Mouse (Mus musculus) MEL (cell line): ENCODE results near the gene Bmpr1b.

Experiments
- CTCF ChIP-seq, 3 experiments: IDR thresholded peaks in 2 of 3; conservative IDR thresholded peaks in 1 of 3; 2 replicates each; pipeline ENCODE4 v1.5.1; 2011 to 2012; ENCODE audit warnings: low read length in 3 of 3, low read depth in 2 of 3, mild to moderate bottlenecking in 2 of 3, improper control_type of control experiment in 1 of 3, inconsistent platforms in 1 of 3, mixed read lengths in 1 of 3, moderate library complexity in 1 of 3; ENCODE audit not compliant: control insufficient read depth in 1 of 3, insufficient read depth in 1 of 3, poor library complexity in 1 of 3, severe bottlenecking in 1 of 3
- E2F4 ChIP-seq: IDR thresholded peaks from 2 replicates; pipeline ENCODE4 v1.6.1; 2011; ENCODE audit warnings: low read depth, low read length, improper control_type of control experiment, borderline replicate concordance
- POLR2A ChIP-seq, 2 experiments: IDR thresholded peaks; 2 replicates each; pipeline ENCODE4 v1.6.1; 2011 to 2012; ENCODE audit warnings: low read length in 2 of 2, mild to moderate bottlenecking in 2 of 2, control low read depth in 1 of 2, improper control_type of control experiment in 1 of 2, low read depth in 1 of 2, moderate library complexity in 1 of 2; ENCODE audit not compliant: control insufficient read depth in 1 of 2, insufficient read depth in 1 of 2, poor library complexity in 1 of 2

DNA sequence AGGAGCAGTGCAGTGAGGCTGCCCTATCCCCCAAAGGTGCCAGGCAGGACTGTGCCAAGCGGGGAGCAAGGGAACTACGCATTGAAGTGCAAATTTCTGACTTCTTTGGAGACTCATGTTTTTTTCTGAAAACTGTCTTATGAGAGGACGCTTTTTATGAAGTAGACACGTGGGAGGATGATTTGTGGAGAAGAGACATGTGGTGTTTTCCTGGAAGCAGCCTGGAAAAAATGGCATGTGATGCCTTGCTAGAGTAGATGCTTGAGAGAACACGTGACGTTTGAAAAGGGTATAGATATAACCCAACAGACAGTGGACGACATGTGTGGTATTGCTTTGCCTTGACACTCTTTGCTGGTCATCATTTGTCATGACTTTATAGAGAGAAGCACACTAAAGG lies 319.1 kb downstream of the Bmpr1b start:
- no peak for TF ChIP-seq POLR2A (IDR thresholded peaks at IDR 0.05; ENCODE audit: control insufficient read depth in 1 of 2, insufficient read depth in 1 of 2, low read depth in 1 of 2, low read length in 2 of 2, poor library complexity in 1 of 2)
- TF ChIP-seq CTCF (IDR thresholded peaks at IDR 0.05 in 2 of 3, conservative IDR thresholded peaks at IDR 0.05 in 1 of 3; ENCODE audit: control insufficient read depth in 1 of 3, insufficient read depth in 1 of 3, low read depth in 2 of 3, low read length in 3 of 3, poor library complexity in 1 of 3, severe bottlenecking in 1 of 3): no peak
- TF ChIP-seq E2F4: no peak
